Mouse (Mus musculus) liver, adult 2 months (tissue): ENCODE results near the gene Gm10271. TPM values are rescaled to one million over a fixed set of nuclear protein-coding genes. Genes with fewer than 3 reads are reported as not detected.

ENCODE experiments used
- DNase-seq: peaks from one replicate; pipeline ENCODE4 v3.0.0-alpha.2; 2011; ENCODE audit warnings: low read depth, low spot score; ENCODE audit errors: extremely low read depth
- H3K27ac ChIP-seq: fragments of 200-500 bp; replicated peaks from 2 replicates; pipeline ENCODE4 v1.5.1; 2012; ENCODE audit warnings: low read depth, mild to moderate bottlenecking, control low read depth, inconsistent platforms, low read length; ENCODE audit not compliant: insufficient read depth
- H3K27me3 ChIP-seq: fragments of 200-500 bp; 2 replicates; pipeline ENCODE4 v1.6.1; 2012; ENCODE audit warnings: mild to moderate bottlenecking, moderate library complexity, low read length, inconsistent platforms; ENCODE audit not compliant: control insufficient read depth, insufficient read depth
- H3K36me3 ChIP-seq: fragments of 200-500 bp; 2 replicates; pipeline ENCODE4 v1.6.1; 2012; ENCODE audit warnings: low read length, inconsistent platforms; ENCODE audit not compliant: control insufficient read depth, insufficient read depth
- H3K4me1 ChIP-seq: fragments of 200-500 bp; 2 replicates; pipeline ENCODE4 v1.6.1; 2011; ENCODE audit warnings: low read length; ENCODE audit not compliant: control insufficient read depth, insufficient read depth
- H3K4me3 ChIP-seq: fragments of 200-500 bp; 2 replicates; pipeline ENCODE4 v1.5.1; 2011; ENCODE audit warnings: low read depth, mild to moderate bottlenecking, control low read depth, low read length, moderate library complexity; ENCODE audit not compliant: insufficient read depth
- H3K79me2 ChIP-seq: fragments of 200-500 bp; 2 replicates; pipeline ENCODE4 v1.6.1; 2012; ENCODE audit warnings: inconsistent platforms, mild to moderate bottlenecking, low read length, moderate library complexity; ENCODE audit not compliant: control insufficient read depth, insufficient read depth
- H3K9ac ChIP-seq: fragments of 200-500 bp; 2 replicates; pipeline ENCODE4 v1.6.1; 2012; ENCODE audit warnings: low read depth, mild to moderate bottlenecking, control low read depth, inconsistent platforms, low read length
- CTCF ChIP-seq: fragments of 200-500 bp; IDR thresholded peaks from 2 replicates; pipeline ENCODE4 v1.5.1; 2011; ENCODE audit warnings: low read depth, low read length, control low read depth
- POLR2A ChIP-seq: fragments of 200-500 bp; IDR thresholded peaks from 2 replicates; pipeline ENCODE4 v1.6.1; 2011; ENCODE audit warnings: low read length, control low read depth; ENCODE audit not compliant: insufficient read depth; ENCODE audit errors: extremely low read depth
- WGBS: fragments of 180-500 bp; shearing (Covaris S2); methylation state at CpG from one replicate; pipeline ENCODE4 v1.1.7; 2018; 5-methylcytosine and 5-hydroxymethylcytosine counted together
- polyA plus RNA-seq: library from polyadenylated mRNA; depleted of rRNA; stranded (reverse); fragments of >200 nt; gene quantifications from 2 replicates; pipeline ENCODE4 v1.2.3, GENCODE M21; 2012; rRNA removed
- total RNA-seq: library from RNA; depleted of rRNA; stranded (reverse); fragments of >200 nt; gene quantifications from 2 replicates; pipeline ENCODE4 v1.2.3, GENCODE M21; 2014; rRNA removed

Gene Gm10271
- total RNA-seq, result not detected in 2 replicates
- polyA plus RNA-seq, result not detected in 2 replicates

DNA sequence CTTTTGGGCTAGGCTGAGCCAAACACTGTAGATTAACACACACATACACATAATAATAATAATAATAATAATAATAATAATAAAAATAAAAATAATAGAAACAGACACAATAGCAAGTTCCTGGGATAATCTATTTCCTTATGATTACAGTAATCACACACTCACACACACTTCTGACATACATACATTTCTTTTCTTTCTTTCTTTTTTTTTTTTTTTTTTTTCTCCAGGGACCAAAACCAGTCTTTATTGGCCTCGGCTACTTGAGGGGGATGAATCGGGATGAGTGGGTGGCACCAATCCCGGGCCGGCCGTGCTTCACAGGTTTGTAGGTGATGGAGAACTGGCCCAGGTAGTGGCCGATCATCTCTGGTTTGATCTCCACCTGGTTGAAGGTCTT, at the start of gene Gm10271:
Gene Gm10271, minus strand, starts transcription at position 101 of the 400 bp plus-strand sequence.
- TF ChIP-seq POLR2A (no peak), CTCF (no peak)
- Histone ChIP-seq H3K9ac (no peak within 1 kb of the TSS), H3K27me3 (no peaks in the 10 kb centered on the region), H3K36me3 (no peaks in the 10 kb centered on the region), H3K27ac (no peak within 1 kb of the TSS), H3K79me2 (no peaks in the 10 kb centered on the region), H3K4me3 (no peak within 1 kb of the TSS), H3K4me1 (no peaks in the 10 kb centered on the region)
- DNase-seq, result no peak
- 93% methylated on average over 6 of the region's 6 CpGs for WGBS

DNA sequence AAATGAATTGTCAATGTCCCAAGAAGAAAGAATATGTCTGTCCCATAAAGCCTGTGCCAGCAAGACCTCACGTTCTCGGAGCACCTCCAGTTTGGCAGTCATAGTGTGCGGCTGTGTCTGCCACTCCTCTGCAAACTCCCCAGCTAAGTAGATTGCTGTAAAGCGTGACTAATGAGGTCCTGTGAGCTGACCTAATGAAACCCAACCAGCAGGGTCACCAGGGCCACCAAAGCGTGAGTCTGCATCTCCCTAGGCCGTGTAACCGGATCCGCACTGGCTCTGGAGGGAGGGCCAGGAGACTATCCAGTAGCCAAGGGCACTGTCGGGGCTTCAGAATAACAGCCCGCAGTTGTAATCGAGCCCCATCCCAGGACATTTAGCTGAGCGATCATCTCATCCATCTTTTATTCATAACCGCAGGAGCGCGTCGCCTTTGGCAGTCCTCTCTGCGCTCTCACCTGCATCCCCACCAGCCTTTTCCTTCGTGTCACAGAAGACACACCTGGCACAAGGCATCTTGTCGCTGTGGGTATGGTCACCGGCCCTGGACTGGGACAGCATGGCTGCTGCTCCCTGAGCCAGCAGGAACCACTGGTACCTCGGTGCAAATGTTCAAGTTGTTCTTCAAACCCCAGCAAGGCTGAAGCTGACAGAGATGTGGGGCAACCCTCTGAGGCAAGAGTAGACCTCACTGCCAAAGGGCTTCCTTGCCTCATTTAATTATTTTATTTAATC, 48.8 kb upstream of the Gm10271 start:
- 44% methylated on average over 21 of the region's 21 CpGs for WGBS
- Histone ChIP-seq H3K9ac (no peak overlapping the region), H3K79me2 (no peaks in the 10 kb centered on the region), H3K4me3 (no peak overlapping the region), H3K4me1 (no peaks in the 10 kb centered on the region), H3K27ac (no peak overlapping the region), H3K27me3 (no peaks in the 10 kb centered on the region), H3K36me3 (no peaks in the 10 kb centered on the region)
- no peak for DNase-seq
- TF ChIP-seq CTCF (no peak), POLR2A (no peak)

DNA sequence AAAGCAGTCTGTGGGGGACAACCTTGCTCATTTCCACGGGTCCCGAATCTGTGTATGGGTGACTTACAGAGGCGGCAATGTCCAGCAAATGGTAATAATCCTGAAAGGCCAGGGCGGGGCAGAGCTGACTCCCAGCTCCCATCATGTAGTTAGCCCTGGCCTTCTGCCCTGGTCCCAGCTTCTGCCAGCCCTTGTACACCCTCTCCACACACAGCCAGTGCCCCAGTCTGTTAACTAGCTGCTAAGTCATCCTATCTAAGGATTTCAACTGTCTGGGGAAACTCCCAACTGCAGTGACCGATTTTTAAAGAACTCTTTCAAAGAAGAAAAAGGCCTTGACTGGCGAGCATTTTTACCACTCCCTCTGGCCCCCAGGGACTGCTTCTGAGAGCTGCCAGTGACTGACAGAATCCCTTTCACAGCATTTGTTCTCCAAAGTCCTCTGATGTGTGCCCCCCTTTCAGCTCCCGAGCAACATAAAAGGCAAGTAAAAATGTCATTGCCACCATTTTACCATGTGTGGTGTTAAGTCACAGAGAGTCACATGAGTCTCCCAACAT, 46.0 kb upstream of the Gm10271 start:
- Histone ChIP-seq H3K9ac (no peak overlapping the region), H3K27me3 (no peaks in the 10 kb centered on the region), H3K4me1 (no peaks in the 10 kb centered on the region), H3K27ac (no peak overlapping the region), H3K4me3 (no peak overlapping the region), H3K36me3 (no peaks in the 10 kb centered on the region), H3K79me2 (no peaks in the 10 kb centered on the region)
- DNase-seq, result no peak
- TF ChIP-seq CTCF (no peak), POLR2A (no peak)
- 81% methylated on average over 7 of the region's 7 CpGs for WGBS

DNA sequence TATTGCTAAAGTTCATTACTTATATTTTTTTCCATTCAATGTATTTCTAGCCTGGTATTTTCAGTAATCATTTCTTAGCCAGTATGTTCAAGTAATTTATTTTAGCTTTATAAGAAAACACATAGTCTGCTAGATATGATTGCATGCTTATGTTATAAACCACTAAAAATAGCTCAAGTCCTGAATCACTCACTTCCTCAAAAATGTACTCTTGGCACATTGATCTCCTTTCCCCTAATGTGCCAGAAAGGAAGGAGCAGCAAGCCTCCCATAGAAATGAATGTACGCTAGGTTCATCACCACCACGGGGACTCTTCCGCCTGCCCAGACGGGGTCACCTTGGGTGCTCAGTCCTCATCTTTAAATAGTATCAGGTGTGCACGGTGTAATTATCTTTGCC, 42.2 kb upstream of the Gm10271 start:
- H3K27ac ChIP-seq, result no peak overlapping the region
- H3K4me3 ChIP-seq, result no peak overlapping the region
- WGBS, result 66% methylated on average over 5 of the region's 5 CpGs
- no peaks in the 10 kb centered on the region for H3K79me2 ChIP-seq
- H3K36me3 ChIP-seq, result no peaks in the 10 kb centered on the region
- no peak overlapping the region for H3K9ac ChIP-seq
- H3K4me1 ChIP-seq, result no peaks in the 10 kb centered on the region
- TF ChIP-seq CTCF, result no peak
- no peak for TF ChIP-seq POLR2A
- no peak for DNase-seq
- no peaks in the 10 kb centered on the region for H3K27me3 ChIP-seq

DNA sequence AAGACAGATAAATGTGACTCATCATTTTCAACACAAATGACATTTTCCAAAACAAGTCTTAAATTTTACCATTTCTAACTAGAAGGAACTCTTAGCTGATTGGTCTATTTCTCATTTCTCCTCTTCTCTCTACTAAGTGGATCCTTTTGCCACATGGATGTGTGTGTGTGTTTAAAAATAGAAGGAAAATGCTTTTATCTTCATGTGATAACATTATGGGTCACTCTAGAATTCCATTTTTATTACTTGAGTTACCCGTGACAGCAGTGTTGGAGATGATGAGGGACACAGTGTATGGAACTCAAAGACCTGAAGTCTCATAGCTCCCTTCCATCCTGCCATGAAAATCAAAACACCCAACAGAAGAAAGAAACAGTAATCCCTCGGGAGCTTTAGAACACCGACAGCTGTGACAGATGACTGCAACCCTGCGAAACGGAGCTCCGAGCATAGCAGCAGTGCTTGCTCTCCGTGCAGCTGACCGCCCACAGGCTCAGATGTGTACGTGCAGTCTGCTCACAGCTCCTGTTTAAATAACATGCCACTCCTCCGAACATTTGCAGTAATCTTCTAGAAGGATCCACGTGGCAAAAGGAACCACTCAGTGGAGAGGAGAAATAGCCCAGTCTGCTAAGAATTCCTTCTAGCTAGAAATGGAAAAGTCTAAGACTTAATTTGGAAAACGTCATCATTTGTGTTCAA, 41.4 kb upstream of the Gm10271 start:
- TF ChIP-seq POLR2A (no peak), CTCF (no peak)
- H3K27ac ChIP-seq, result no peak overlapping the region
- H3K79me2 ChIP-seq, result no peaks in the 10 kb centered on the region
- 45% methylated on average over 12 of the region's 12 CpGs for WGBS
- H3K36me3 ChIP-seq, result no peaks in the 10 kb centered on the region
- no peaks in the 10 kb centered on the region for H3K4me1 ChIP-seq
- no peaks in the 10 kb centered on the region for H3K27me3 ChIP-seq
- H3K9ac ChIP-seq, result no peak overlapping the region
- H3K4me3 ChIP-seq, result no peak overlapping the region
- DNase-seq, result no peak

DNA sequence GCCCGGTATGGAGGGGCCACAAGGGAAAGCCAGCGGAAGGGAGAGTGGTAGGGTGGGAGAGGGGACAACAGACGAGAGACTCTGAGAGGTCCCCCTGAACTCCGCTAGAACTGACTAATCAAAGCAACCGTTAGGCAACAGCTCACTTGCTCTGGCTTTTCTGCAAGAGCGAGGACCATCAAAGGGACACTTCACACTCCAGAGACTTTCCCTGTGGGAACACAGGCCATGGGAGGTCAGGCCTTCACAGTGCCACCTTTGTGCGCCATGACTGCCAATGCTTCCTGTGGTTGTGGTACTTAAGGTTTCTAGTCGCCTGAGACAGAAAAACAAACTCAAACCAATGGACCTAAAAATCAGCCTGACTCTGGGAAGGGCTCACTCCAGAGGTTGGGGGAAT, 38.6 kb upstream of the Gm10271 start:
- no peak for DNase-seq
- 85% methylated on average over 8 of the region's 8 CpGs for WGBS
- no peaks in the 10 kb centered on the region for H3K4me1 ChIP-seq
- no peaks in the 10 kb centered on the region for H3K79me2 ChIP-seq
- no peak overlapping the region for H3K27ac ChIP-seq
- no peak for TF ChIP-seq CTCF
- TF ChIP-seq POLR2A, result no peak
- no peak overlapping the region for H3K4me3 ChIP-seq
- no peaks in the 10 kb centered on the region for H3K36me3 ChIP-seq
- no peak overlapping the region for H3K9ac ChIP-seq
- no peaks in the 10 kb centered on the region for H3K27me3 ChIP-seq
